ENCODE assay signal across 18 mouse cellular contexts in the genomic region with DNA sequence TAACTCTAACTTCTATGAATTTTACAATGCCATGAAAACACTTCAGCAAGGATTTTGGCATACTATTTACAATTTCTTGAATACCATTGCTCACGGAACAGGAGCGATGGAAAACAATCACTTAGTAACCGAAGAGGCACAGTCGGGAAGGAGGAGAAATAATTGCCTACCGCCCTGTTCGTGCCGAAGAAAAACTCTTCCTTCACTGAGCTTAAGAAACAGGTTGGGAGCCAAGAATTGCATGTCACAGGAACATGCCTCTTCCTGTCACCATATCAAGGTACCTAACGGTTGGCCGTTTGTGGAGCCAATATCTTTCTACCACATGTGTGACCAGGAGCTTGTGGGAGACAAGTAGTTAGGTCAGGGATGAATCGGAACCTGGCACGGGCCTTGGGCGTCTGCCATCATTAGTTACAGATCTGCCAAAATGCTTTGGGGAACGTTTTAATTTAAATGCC. TPM values are rescaled to one million over a fixed set of nuclear protein-coding genes. Genes with fewer than 3 reads are reported as not detected.
DNase-seq lines count a peak whose midpoint lies in the region; ATAC-seq and TF ChIP-seq lines count a peak whose summit lies in the region.
"Had no signal": no experiment of that assay in that cellular context is flagged by ENCODE, and none has a peak within 500 bp of the region (broad histone marks: within the 10 kb centered on the region; RNA-seq: fewer than 3 reads in every experiment).

No protein-coding gene starts in this region.

- H3K4me3 ChIP-seq in kidney, adult 2 months (ENCODE audit: insufficient read depth, low read depth, low read length): no peak overlapping the region
- H3K4me3 ChIP-seq in kidney, embryonic 15.5 days (replicated peaks): no peak overlapping the region
- H3K4me3 ChIP-seq in cerebellum, adult 2 months (replicated peaks; ENCODE audit: insufficient read depth, low read depth, low read length): no peak overlapping the region
- no peak overlapping the region for H3K4me3 ChIP-seq in forebrain, embryonic 10.5 days
- H3K4me3 ChIP-seq: midbrain, embryonic 15.5 days; neural tube, embryonic 13.5 days; stomach, embryonic 15.5 days had no signal

- peak; percentile 52 for DNase-seq in kidney, adult 2 months
- DNase-seq in adrenal gland, postnatal 36 days: peak; percentile 38 to 49
- peak; percentile 56 to 60 for DNase-seq in cerebellum, adult 2 months
- DNase-seq in fat pad, adult 2 months (ENCODE audit: extremely low read depth, low read depth, low spot score): peak; percentile 57
- DNase-seq in natural killer cell, adult 2 months (ENCODE audit: low spot score in 2 of 2): no peak
- no peak for DNase-seq in forebrain, embryonic 10.5 days (ENCODE audit: extremely low spot score, low spot score)
- DNase-seq: embryo, embryonic 11 days; layer of hippocampus, adult 9-11 months; retina, postnatal 1 day; thymus, postnatal 36 days had no signal

- H3K4me2 ChIP-seq in kidney, embryonic 15.5 days: no peak overlapping the region
- H3K4me2 ChIP-seq: midbrain, embryonic 15.5 days; neural tube, embryonic 13.5 days; stomach, embryonic 15.5 days had no signal

- no peaks in the 10 kb centered on the region for H3K36me3 ChIP-seq in kidney, adult 2 months (ENCODE audit: control insufficient read depth, insufficient read depth, low read length)
- H3K36me3 ChIP-seq in kidney, embryonic 15.5 days: no peaks in the 10 kb centered on the region
- H3K36me3 ChIP-seq in forebrain, embryonic 10.5 days (replicated peaks): no peaks in the 10 kb centered on the region
- H3K36me3 ChIP-seq: midbrain, embryonic 15.5 days; neural tube, embryonic 13.5 days; stomach, embryonic 15.5 days had no signal

- no peaks in the 10 kb centered on the region for H3K9me3 ChIP-seq in kidney, embryonic 15.5 days (replicated peaks)
- H3K9me3 ChIP-seq in forebrain, embryonic 10.5 days: no peaks in the 10 kb centered on the region
- H3K9me3 ChIP-seq: midbrain, embryonic 15.5 days; neural tube, embryonic 13.5 days; stomach, embryonic 15.5 days had no signal

- H3K27me3 ChIP-seq in kidney, adult 2 months (replicated peaks; ENCODE audit: control insufficient read depth, insufficient read depth, low read length): no peaks in the 10 kb centered on the region
- peaks cover 15% of the 10 kb centered on the region for H3K27me3 ChIP-seq in kidney, embryonic 15.5 days
- H3K27me3 ChIP-seq in cerebellum, adult 2 months (ENCODE audit: control insufficient read depth, insufficient read depth, low read length): no peaks in the 10 kb centered on the region
- H3K27me3 ChIP-seq in forebrain, embryonic 10.5 days (ENCODE audit: poor library complexity, severe bottlenecking): peaks cover 16% of the 10 kb centered on the region
- H3K27me3 ChIP-seq: neural tube, embryonic 13.5 days; stomach, embryonic 15.5 days had no signal

- no peak for TF ChIP-seq POLR2A in kidney, adult 2 months (IDR thresholded peaks at IDR 0.05; ENCODE audit: low read depth, low read length)
- TF ChIP-seq POLR2A in cerebellum, adult 2 months (IDR thresholded peaks at IDR 0.05; ENCODE audit: borderline replicate concordance, insufficient read depth, low read length): no peak

- no peak overlapping the region for H3K9ac ChIP-seq in kidney, embryonic 15.5 days
- H3K9ac ChIP-seq: liver, embryonic 14.5 days; midbrain, embryonic 15.5 days; neural tube, embryonic 13.5 days; stomach, embryonic 15.5 days had no signal

- H3K27ac ChIP-seq in kidney, adult 2 months (ENCODE audit: insufficient read depth, low read depth, low read length): no peak overlapping the region
- H3K27ac ChIP-seq in kidney, embryonic 15.5 days: no peak overlapping the region
- no peak overlapping the region for H3K27ac ChIP-seq in cerebellum, adult 2 months (ENCODE audit: insufficient read depth, low read length)
- no peak overlapping the region for H3K27ac ChIP-seq in forebrain, embryonic 10.5 days
- H3K27ac ChIP-seq: hindbrain, postnatal 0 days; kidney, postnatal 0 days; liver, embryonic 14.5 days; midbrain, embryonic 15.5 days; neural tube, embryonic 13.5 days; stomach, embryonic 15.5 days had no signal

- no peak for ATAC-seq in kidney, embryonic 15.5 days (replicated peaks; ENCODE audit: low FRiP score)
- ATAC-seq: hindbrain, postnatal 0 days; midbrain, embryonic 15.5 days; Patski had no signal

- TF ChIP-seq CTCF in kidney, adult 2 months (conservative IDR thresholded peaks at IDR 0.05; ENCODE audit: insufficient read depth, insufficient read length, low read depth, low read length): no peak
- TF ChIP-seq CTCF in cerebellum, adult 2 months (IDR thresholded peaks at IDR 0.05; ENCODE audit: borderline replicate concordance, insufficient read depth, low read depth, low read length): no peak

- H3K4me1 ChIP-seq in kidney, adult 2 months (ENCODE audit: control insufficient read depth, insufficient read depth, low read length): peaks cover 4% of the 10 kb centered on the region; the same call in 1 of the 2 replicates
- H3K4me1 ChIP-seq in kidney, embryonic 15.5 days: peaks cover 19% of the 10 kb centered on the region
- H3K4me1 ChIP-seq in cerebellum, adult 2 months (ENCODE audit: control insufficient read depth, insufficient read depth, low read length): peaks cover 5% of the 10 kb centered on the region; the same call in 1 of the 2 replicates
- H3K4me1 ChIP-seq in forebrain, embryonic 10.5 days: peaks cover 29% of the 10 kb centered on the region

- 31% methylated on average over 13 of the region's 13 CpGs for WGBS in kidney, adult 2 months
- 55% methylated on average over 13 of the region's 13 CpGs for WGBS in kidney, embryonic 15.5 days
- 18% methylated on average over 13 of the region's 13 CpGs for WGBS in cerebellum, adult 2 months
- WGBS in forebrain, embryonic 10.5 days: 86% methylated on average over 13 of the region's 13 CpGs

RNA-seq across cellular contexts. Expression of a gene that starts 2.3 kb away (rescaled TPM):
- 3.2 and 4.3 TPM in 2 replicates for polyA plus RNA-seq in kidney, adult 2 months (2012; rRNA removed)
- polyA plus RNA-seq in kidney, embryonic 15.5 days (2015; fragmentation: Nextera tagmentation; extraction: Ambion mirVana): 3.5 and 3.6 TPM in 2 replicates
- 10 to 100 TPM; 58.9 to 75.0 TPM for total RNA-seq in adrenal gland, postnatal 36 days (2021)
- 24.7 and 26.5 TPM in 2 replicates for polyA plus RNA-seq in cerebellum, adult 2 months (2012; rRNA removed)
- polyA plus RNA-seq in forebrain, embryonic 10.5 days (2016; fragmentation: Nextera tagmentation; extraction: Ambion mirVana): 5.1 and 5.7 TPM in 2 replicates
- polyA plus RNA-seq: Patski had no signal

Comparison
In these comparisons a context has a peak if more than half of its experiments do, and no peak if none do; other contexts are left out.
1. DNase-seq: peak in kidney, adult 2 months (single experiment), adrenal gland, postnatal 36 days (2 of 2), cerebellum, adult 2 months (2 of 2) and fat pad, adult 2 months (single experiment); none in natural killer cell, adult 2 months (0 of 2) and forebrain, embryonic 10.5 days (single experiment).